Mouse (Mus musculus) midbrain, embryonic 11.5 days (tissue): ENCODE results near the gene Fmnl1. TPM values are rescaled to one million over a fixed set of nuclear protein-coding genes. Genes with fewer than 3 reads are reported as not detected.
A peak's percentile ranks its signal among the peaks of the same experiment; 100 is the strongest.

Experiments used
- ATAC-seq: fragments of 200-750 bp; cut with Nextera tagmentation; 2 replicates; pipeline ENCODE4 v1.8.0; 2017; ENCODE audit warnings: moderate TSS enrichment, moderate library complexity; ENCODE audit not compliant: low FRiP score
- DNase-seq: peaks from one replicate; pipeline ENCODE4 v3.0.0; 2015; ENCODE audit warnings: low spot score; ENCODE audit errors: missing footprints
- H3K27ac ChIP-seq: fragments of 300-500 bp; sonication (generic); 2 replicates; pipeline ENCODE4 v1.5.1; 2014; ENCODE audit warnings: low read depth, low read length
- H3K27me3 ChIP-seq: fragments of 300-500 bp; sonication (generic); 2 replicates; pipeline ENCODE4 v1.6.1; 2014; ENCODE audit warnings: mild to moderate bottlenecking, low read length, moderate library complexity, mixed read lengths; ENCODE audit not compliant: control insufficient read depth, insufficient read depth
- H3K36me3 ChIP-seq: fragments of 300-500 bp; sonication (generic); 2 replicates; pipeline ENCODE4 v1.6.1; 2014; ENCODE audit warnings: mild to moderate bottlenecking, low read length, moderate library complexity, mixed read lengths; ENCODE audit not compliant: control insufficient read depth, insufficient read depth
- H3K4me1 ChIP-seq: fragments of 300-500 bp; sonication (generic); 2 replicates; pipeline ENCODE4 v1.6.1; 2014; ENCODE audit warnings: low read length; ENCODE audit not compliant: control insufficient read depth, insufficient read depth
- H3K4me2 ChIP-seq: fragments of 300-500 bp; sonication (generic); 2 replicates; pipeline ENCODE4 v1.6.1; 2014; ENCODE audit warnings: mild to moderate bottlenecking, moderate library complexity
- H3K4me3 ChIP-seq: fragments of 300-500 bp; sonication (generic); 2 replicates; pipeline ENCODE4 v1.5.1; 2014; ENCODE audit warnings: low read depth, low read length
- H3K9ac ChIP-seq: fragments of 300-500 bp; sonication (generic); 2 replicates; pipeline ENCODE4 v1.6.1; 2014; ENCODE audit warnings: low read length
- H3K9me3 ChIP-seq: fragments of 300-500 bp; sonication (generic); 2 replicates; pipeline ENCODE4 v1.6.1; 2016; ENCODE audit warnings: low read length; ENCODE audit not compliant: control insufficient read depth
- WGBS: fragments of 180-500 bp; shearing (Covaris S2); extraction: QIAGEN DNeasy Blood & Tissue Kit; methylation state at CpG from one replicate; pipeline ENCODE4 v1.1.7; 2014; 5-methylcytosine and 5-hydroxymethylcytosine counted together
- polyA plus RNA-seq: library from polyadenylated mRNA; unstranded; fragments of >200 nt; fragmentation: Nextera tagmentation; extraction: Ambion mirVana; gene quantifications from 2 replicates; pipeline ENCODE4 v1.2.1, GENCODE M21; 2014

Gene Fmnl1
- polyA plus RNA-seq, 1 experiment from 2014 or later = 0.87 TPM

DNA sequence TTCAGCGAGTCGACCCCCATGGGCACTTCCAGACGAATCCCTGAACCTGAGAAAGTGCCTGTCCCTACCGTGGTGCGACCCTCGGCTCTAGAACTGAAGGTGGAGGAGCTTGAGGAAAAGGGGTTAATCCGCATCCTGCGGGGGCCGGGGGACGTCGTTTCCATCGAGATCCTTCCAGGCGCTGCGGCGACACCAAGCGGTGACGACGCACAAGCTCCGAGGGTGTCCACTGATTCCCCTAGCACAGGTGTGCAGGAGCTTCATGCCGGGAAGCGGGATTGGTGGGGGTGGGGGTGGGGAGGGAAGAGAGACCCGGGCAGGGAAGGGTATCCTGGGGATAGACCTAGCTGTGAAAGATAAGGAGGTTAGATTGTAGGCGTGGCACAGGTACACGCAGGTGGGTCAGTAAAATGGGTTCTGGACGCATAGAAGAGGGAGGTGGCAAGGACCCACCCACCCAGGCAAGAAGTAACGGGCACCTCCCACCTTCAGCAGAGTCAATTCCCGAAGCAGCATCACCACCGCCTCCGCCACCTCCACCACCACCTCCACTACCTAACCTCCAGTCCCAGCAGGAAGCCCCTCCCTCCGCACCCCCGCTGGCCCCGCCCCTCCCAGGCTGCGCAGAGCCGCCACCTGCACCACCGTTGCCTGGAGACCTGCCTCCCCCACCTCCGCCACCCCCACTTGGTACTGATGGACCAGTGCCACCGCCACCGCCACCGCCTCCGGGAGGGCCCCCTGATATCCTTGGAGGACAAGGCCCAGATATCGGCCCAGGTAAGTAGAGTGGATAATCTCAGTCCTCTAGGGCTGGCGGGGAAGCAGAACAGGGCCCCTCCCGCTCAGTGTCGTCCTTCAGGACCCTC, 22.3 kb downstream of the Fmnl1 start:
- H3K9me3 ChIP-seq = no peaks in the 10 kb centered on the region
- 4% methylated on average over 44 of the region's 44 CpGs for WGBS
- no peak for DNase-seq

DNA sequence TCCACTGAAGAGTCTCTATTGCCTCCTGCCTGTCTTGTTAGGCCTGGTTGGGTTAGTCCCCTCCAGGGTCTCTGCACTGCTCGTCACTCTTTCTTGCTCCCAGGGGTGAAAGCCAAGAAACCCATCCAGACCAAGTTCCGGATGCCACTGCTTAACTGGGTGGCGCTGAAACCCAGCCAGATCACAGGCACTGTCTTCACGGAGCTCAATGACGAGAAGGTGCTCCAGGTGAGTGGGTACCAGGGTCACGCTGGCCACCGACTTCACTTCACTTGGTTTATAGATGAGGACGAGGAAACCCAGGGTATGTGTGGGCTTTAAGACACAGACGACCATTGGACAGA, 22.9 kb downstream of the Fmnl1 start:
- no peak for ATAC-seq
- Histone ChIP-seq H3K36me3 (no peaks in the 10 kb centered on the region), H3K27ac (no peak overlapping the region), H3K27me3 (peaks cover 70% of the 10 kb centered on the region), H3K4me3 (no peak overlapping the region), H3K9me3 (no peaks in the 10 kb centered on the region), H3K4me1 (peaks cover 8% of the 10 kb centered on the region), H3K4me2 (no peak overlapping the region), H3K9ac (no peak overlapping the region)
- DNase-seq = no peak
- 38% methylated on average over 9 of the region's 9 CpGs for WGBS

More for the DNA sequence above, 22.3 kb downstream of the Fmnl1 start:
- ATAC-seq = no peak
- H3K27me3 ChIP-seq = peaks cover 64% of the 10 kb centered on the region
- H3K4me1 ChIP-seq = peaks cover 8% of the 10 kb centered on the region
- no peaks in the 10 kb centered on the region for H3K36me3 ChIP-seq
- H3K4me2 ChIP-seq = peak overlapping the region; percentile 45
- H3K4me3 ChIP-seq = peak overlapping the region; percentile 20
- no peak overlapping the region for H3K27ac ChIP-seq
- H3K9ac ChIP-seq = no peak overlapping the region

DNA sequence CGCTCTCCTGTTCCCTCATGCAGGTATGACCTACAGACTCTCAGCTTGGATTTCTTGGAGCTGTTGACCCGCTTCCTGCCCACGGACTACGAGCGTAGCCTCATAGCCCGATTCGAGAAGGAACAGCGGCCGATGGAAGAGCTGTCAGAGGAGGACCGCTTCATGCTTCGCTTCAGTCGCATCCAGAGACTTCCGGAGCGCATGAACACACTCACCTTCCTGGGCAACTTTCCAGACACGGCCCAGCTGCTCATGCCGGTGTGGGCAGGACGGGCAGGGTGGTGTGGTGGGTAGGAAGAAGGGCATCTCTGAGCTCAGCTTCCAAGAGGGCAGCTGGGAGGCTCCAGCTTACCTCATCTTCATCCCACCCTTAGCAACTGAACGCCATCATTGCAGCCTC, 24.3 kb downstream of the Fmnl1 start:
- no peak for DNase-seq
- Histone ChIP-seq H3K27ac (no peak overlapping the region), H3K9ac (no peak overlapping the region), H3K4me1 (peaks cover 15% of the 10 kb centered on the region), H3K9me3 (no peaks in the 10 kb centered on the region), H3K36me3 (no peaks in the 10 kb centered on the region), H3K4me3 (no peak overlapping the region), H3K4me2 (no peak overlapping the region), H3K27me3 (peaks cover 85% of the 10 kb centered on the region)
- WGBS = 93% methylated on average over 18 of the region's 18 CpGs
- ATAC-seq = no peak

DNA sequence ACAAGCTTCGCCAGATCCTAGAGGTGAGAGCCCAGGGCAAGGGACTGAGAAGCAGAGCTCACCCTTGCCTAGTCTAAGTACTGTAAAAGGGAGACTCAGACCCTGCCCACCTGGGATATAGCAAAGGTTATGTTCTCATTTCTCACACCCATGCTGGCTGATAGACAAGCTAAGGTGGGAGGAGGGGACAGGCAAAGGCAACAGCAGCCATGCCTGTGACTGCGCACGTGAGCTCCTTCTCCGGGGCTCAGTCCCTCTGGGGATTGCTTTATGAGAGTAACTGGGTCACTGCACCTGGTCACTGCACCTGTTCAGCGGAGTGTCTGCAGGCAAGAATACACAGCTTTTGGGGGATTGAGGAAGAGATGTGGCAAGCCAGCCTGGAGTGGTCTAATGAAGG, 24.7 kb downstream of the Fmnl1 start:
- peaks cover 88% of the 10 kb centered on the region for H3K27me3 ChIP-seq
- DNase-seq (no peak), ATAC-seq (no peak)
- H3K4me3 ChIP-seq = no peak overlapping the region
- no peaks in the 10 kb centered on the region for H3K36me3 ChIP-seq
- no peaks in the 10 kb centered on the region for H3K9me3 ChIP-seq
- H3K27ac ChIP-seq = no peak overlapping the region
- H3K4me2 ChIP-seq = no peak overlapping the region
- H3K4me1 ChIP-seq = peaks cover 15% of the 10 kb centered on the region
- H3K9ac ChIP-seq = no peak overlapping the region
- WGBS = 93% methylated on average over 5 of the region's 5 CpGs

DNA sequence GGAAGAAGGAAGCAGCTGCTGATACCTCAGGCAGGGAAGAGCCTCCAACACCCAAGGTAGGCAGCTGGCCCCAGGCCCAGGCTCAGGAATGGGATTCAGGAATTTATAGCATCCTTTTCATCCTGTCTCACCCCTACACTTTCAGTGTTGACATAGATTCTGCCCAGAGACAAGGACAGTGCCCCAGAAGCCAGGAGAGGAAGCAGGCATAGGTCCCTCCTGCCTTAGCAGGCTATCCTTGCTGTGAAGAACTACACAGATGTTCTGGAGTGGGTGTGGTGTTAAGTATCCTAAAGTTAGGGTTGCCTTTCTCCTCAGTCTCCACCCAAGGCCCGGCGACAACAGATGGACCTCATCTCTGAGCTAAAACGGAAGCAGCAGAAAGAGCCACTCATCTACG, 26.4 kb downstream of the Fmnl1 start:
- peaks cover 78% of the 10 kb centered on the region for H3K27me3 ChIP-seq
- no peak overlapping the region for H3K4me3 ChIP-seq
- 84% methylated on average over 4 of the region's 4 CpGs for WGBS
- no peak overlapping the region for H3K9ac ChIP-seq
- H3K27ac ChIP-seq = no peak overlapping the region
- H3K36me3 ChIP-seq = no peaks in the 10 kb centered on the region
- H3K9me3 ChIP-seq = no peaks in the 10 kb centered on the region
- H3K4me1 ChIP-seq = peaks cover 14% of the 10 kb centered on the region
- H3K4me2 ChIP-seq = no peak overlapping the region
- DNase-seq = no peak
- no peak for ATAC-seq

DNA sequence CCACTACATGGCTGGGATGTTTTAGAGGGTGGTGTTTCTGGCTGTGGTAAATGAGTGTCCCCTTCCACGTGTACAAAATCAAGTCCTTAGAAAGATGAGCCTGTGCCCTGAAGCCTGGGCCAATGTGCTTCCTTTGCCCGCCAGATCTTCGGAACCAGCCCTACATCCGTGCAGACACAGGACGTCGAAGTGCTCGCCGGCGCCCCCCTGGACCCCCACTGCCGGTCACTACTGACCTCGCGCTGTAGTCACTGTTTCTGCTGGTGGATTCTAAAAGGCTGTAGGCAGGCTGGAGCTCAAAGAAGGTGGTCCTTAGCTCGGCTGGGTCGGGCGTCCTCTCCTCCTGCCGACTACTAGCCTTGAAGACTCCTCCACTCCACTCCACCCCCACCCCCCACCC, 27.4 kb downstream of the Fmnl1 start:
- no peaks in the 10 kb centered on the region for H3K9me3 ChIP-seq
- H3K27me3 ChIP-seq = peaks cover 68% of the 10 kb centered on the region
- H3K4me1 ChIP-seq = peaks cover 8% of the 10 kb centered on the region; the same call in 1 of the 2 replicates
- H3K27ac ChIP-seq = no peak overlapping the region
- no peaks in the 10 kb centered on the region for H3K36me3 ChIP-seq
- 3% methylated on average over 16 of the region's 16 CpGs for WGBS
- no peak overlapping the region for H3K4me2 ChIP-seq
- no peak overlapping the region for H3K9ac ChIP-seq
- DNase-seq (no peak), ATAC-seq (no peak)
- no peak overlapping the region for H3K4me3 ChIP-seq

DNA sequence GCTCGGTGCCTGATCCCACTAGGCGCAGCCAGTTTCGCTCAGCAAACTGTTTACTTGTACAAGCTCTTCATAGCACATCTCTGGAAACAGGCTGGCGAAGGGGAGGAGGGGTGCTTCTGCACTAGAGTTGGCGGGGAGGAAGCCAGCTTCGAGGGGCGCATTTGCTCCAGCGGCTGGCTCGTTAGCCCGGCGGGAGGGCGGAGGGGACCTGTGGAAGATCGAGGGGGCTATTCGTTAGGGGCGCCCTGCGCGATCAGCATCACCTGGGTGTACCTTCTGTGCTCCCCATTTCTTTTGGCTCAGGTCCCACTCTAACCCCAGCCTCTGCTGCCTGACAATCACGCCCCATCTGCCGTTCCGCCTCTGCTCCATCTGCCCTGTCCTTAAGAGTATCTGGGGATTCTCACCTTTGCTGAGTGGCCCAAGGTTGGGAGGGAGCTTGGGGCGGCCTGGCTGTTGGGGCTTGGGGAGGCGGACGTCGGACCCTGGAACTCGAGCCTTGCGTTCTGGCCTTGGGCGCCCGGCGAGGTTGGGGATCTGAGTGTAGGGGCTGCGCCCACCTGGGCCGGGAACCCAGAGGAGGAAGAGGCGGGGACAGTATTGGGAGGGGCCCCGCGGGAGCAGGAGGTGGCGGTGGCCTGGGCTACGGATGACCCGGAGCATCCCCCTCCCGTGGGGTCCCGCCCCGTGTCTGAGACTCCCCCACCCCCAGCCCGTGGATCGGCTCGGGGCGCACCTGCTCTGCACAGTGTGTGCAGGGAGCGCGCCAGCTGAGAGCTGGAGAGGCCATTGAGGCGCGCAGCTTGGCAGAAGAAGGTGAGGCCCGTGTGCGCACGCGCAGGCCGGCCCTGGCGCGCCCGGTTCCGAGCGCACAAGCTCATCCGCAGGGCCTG, 28.2 kb downstream of the Fmnl1 start:
- ATAC-seq (peak; percentile 46; the same call in 1 of the 2 replicates), DNase-seq (peak; percentile 91)
- H3K27me3 ChIP-seq = peaks cover 60% of the 10 kb centered on the region
- H3K4me2 ChIP-seq = peak overlapping the region; percentile 69
- no peak overlapping the region for H3K27ac ChIP-seq
- H3K9me3 ChIP-seq = no peaks in the 10 kb centered on the region
- H3K4me3 ChIP-seq = peak overlapping the region; percentile 34
- 2% methylated on average over 59 of the region's 59 CpGs for WGBS
- no peaks in the 10 kb centered on the region for H3K36me3 ChIP-seq
- H3K9ac ChIP-seq = peak overlapping the region; percentile 44
- H3K4me1 ChIP-seq = peaks cover 8% of the 10 kb centered on the region; the same call in 1 of the 2 replicates

DNA sequence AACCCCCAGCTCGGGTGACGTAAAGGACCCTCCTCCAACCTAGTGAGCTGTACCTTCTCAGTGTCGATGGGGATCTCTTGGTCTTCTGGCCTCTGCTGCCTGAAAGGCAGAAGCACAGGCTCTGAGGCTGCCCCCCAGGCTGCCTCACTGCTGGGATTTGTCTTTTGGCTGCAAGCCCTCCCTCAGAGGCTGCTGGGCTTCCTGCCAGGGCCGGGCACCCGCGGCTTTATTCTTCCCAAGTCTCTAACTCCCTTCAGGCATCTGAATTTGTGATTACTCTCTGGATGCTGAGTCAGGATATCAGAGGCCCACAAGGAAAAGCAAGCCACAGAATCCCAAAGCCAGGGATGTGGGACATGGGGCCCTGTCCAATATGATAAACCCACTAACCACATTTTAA, 30.8 kb downstream of the Fmnl1 start:
- peaks cover 39% of the 10 kb centered on the region for H3K27me3 ChIP-seq
- no peak overlapping the region for H3K9ac ChIP-seq
- no peak overlapping the region for H3K4me3 ChIP-seq
- ATAC-seq (no peak), DNase-seq (no peak)
- H3K4me1 ChIP-seq = peaks cover 8% of the 10 kb centered on the region; the same call in 1 of the 2 replicates
- no peaks in the 10 kb centered on the region for H3K9me3 ChIP-seq
- H3K4me2 ChIP-seq = no peak overlapping the region
- no peaks in the 10 kb centered on the region for H3K36me3 ChIP-seq
- WGBS = 28% methylated on average over 6 of the region's 6 CpGs
- no peak overlapping the region for H3K27ac ChIP-seq

DNA sequence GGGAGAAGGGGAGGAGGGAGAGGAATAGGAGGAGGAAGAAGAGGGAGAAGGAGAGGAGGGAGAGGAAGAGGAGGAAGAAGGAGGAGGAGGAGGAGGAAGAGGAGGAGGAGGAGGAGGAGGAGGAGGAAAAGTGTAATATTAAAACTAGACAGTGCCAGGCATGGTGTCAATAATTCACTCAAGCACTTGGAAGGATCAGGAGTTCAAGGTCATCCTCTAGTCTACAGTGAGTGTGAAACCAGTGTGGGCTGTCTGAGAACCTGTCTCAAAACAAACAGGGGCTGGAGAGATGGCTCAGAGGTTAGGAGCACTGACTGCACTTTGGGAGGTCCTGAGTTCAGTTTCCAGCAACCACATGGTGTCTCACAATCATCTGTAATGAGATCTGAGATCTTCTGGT, 31.5 kb downstream of the Fmnl1 start:
- Histone ChIP-seq H3K27me3 (peaks cover 32% of the 10 kb centered on the region), H3K36me3 (no peaks in the 10 kb centered on the region), H3K4me3 (no peak overlapping the region)

More for the DNA sequence above, 31.5 kb downstream of the Fmnl1 start:
- Histone ChIP-seq H3K4me2 (no peak overlapping the region), H3K9ac (no peak overlapping the region), H3K27ac (no peak overlapping the region), H3K4me1 (peaks cover 8% of the 10 kb centered on the region; the same call in 1 of the 2 replicates), H3K9me3 (no peaks in the 10 kb centered on the region)
- ATAC-seq (no peak), DNase-seq (no peak)
